Mouse (Mus musculus) colon, adult 2 months (tissue): ENCODE data around the gene Zfp12. TPM values are rescaled to one million over a fixed set of nuclear protein-coding genes. Genes with fewer than 3 reads are reported as not detected.

ENCODE experiments used
- polyA plus RNA-seq: library from polyadenylated mRNA; depleted of rRNA; stranded (reverse); fragments of >200 nt; gene quantifications from 2 replicates; pipeline ENCODE4 v1.2.3, GENCODE M21; 2012; rRNA removed

The Zfp12 gene
- 5.9 and 7.3 TPM in 2 replicates for polyA plus RNA-seq

DNA sequence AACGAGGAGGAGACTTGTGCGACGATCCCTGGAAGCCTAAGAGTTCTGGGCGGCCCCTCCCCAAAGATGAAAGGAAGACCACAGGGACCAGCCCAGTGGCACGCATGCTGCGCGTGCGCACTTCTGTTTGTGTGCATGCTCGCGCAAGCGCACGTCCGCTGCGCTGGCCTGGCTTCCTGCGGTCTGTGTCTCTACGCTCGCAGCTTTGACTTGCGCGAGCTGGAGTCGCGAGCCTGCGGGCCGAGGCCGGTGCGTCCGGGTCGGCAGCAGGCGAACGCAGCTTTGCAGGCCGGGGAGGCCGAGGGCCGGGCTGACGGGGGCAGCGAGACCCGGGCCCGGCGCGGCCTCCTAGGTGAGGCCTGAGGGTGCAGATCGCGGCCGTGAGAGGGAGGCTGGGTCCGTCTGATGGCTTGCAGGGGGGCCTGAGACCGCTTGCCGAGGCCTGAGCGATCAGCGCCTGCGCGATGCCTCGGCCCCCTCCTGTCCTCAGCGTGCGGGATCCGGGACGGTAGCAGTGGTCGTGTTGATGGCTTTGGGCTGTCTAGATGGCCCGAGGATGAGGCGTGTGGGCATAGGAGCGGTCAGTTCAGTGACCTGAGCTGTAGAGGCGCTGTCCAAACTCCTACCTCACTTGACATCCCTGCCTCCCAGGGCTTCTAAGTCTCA is at the start of gene Zfp12:
TSS of gene Zfp12 (plus strand) at position 136 of the 666 bp plus-strand sequence.

DNA sequence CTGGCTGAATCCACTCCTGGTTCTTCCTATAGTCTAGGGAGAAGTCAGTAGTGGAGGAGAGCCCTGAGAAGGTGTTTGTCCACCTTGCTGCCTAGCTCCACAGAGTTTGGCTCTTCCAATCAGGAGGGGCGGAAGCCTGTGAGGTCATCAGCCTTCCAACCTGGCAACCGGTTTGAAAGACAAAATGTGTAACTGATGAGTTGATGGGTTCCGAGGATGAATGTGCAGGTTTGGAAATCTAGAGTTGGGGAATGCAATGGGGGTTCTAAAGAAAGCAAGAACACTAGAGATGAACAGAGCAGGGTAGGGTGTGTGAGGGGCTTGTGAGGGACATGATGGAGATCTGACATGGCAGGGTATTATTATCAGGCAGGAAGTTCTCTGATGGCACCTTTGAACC is 8.2 kb upstream of the Zfp12 start, which contains the start of gene Spdye4a:
TSS of gene Spdye4a (minus strand) at position 101 of the 400 bp plus-strand sequence.

DNA sequence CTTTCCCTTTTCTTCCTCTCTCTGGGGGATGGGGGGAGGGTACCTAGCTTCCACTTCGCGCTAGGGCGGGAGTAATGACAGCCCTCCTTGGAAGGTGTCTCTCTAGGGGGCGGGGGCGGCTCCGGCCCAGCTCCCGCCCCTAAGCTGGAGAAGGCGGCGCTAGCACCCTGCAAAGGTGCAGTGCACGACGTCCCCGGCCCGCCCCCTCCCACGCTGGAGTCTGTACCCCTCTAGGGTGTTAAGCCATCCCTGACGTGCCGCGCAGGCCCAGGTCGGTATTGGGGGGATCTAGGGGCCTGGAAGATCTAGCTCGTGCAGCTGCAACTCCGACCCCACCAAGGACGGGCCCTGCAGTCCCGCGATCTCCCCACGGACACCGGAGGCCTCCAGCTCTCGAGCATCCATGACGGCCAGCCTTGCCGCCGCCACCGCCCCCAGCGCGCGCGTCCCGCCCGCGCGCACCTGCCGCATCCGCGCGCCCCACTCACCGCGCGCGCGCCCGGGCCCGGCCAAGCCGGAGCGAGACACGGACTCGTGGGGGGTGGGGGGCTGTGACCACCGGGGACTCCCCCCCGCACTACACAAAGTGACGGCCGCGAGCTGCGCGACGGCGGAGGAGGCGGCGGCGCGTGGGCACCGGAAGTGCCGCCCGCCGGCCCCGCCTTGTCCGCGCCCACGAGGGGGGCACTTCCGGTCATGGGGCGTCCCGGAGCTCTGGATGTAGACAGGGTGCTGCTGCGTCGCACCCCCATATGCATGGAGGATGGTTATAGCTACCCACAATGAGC is 34.6 kb downstream of the Zfp12 start, which contains the start of gene Zfp316:
TSS of gene Zfp316 (minus strand) at position 660 of the 788 bp plus-strand sequence.

DNA sequence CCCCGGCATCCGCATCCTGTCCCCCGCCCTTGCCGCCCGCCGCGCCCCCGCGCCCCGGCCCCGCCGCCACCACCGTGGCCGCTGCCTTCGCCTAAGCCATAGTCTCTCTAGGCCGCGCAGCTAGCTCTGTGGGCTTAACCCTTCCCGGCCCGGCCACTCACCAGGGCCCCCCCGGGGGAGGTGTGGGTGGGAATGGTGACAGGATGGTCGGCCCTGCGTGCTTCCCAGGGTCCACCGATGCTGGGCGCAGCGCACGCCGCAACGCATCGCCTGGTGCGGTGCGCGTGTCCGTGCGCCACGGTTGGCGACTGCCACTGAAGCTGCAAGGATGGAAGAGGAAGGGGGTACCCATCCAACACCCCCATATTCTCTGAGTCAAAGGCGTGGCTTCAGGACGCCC is 58.4 kb downstream of the Zfp12 start, which contains the start of gene Zfp853:
TSS of gene Zfp853 (minus strand) at position 220 of the 400 bp plus-strand sequence.

Other genes starting within 250 kb of the Zfp12 start
- 22.9 and 25.7 TPM in 2 replicates for gene Rnf216, start 122.2 kb upstream of the Zfp12 start, polyA plus RNA-seq
- not detected in 2 replicates for gene Olfr718-ps1, start 87.6 kb upstream of the Zfp12 start, polyA plus RNA-seq
- 2.7 and 2.8 TPM in 2 replicates for gene Rbak, start 54.4 kb upstream of the Zfp12 start, polyA plus RNA-seq
- not detected in 2 replicates for gene Spdye4b, start 54.1 kb upstream of the Zfp12 start, polyA plus RNA-seq
- gene Spdye4a, start 8.3 kb upstream of the Zfp12 start, polyA plus RNA-seq: not detected in 2 replicates
- gene Zfp316, start 34.9 kb downstream of the Zfp12 start, polyA plus RNA-seq: 10.0 and 10.2 TPM in 2 replicates
- gene Zfp853, start 58.5 kb downstream of the Zfp12 start, polyA plus RNA-seq: 0.17 and 0.21 TPM in 2 replicates
- gene E130309D02Rik, start 80.2 kb downstream of the Zfp12 start, polyA plus RNA-seq: 29.1 and 30.3 TPM in 2 replicates
- 52.1 and 62.7 TPM in 2 replicates for gene Zdhhc4, start 94.1 kb downstream of the Zfp12 start, polyA plus RNA-seq
- 0.67 and 0.87 TPM in 2 replicates for gene Grid2ip, start 122.2 kb downstream of the Zfp12 start, polyA plus RNA-seq
- gene Kdelr2, start 168.7 kb downstream of the Zfp12 start, polyA plus RNA-seq: 223 and 303 TPM in 2 replicates
- gene Daglb, start 229.4 kb downstream of the Zfp12 start, polyA plus RNA-seq: 19.3 and 28.7 TPM in 2 replicates